Mouse (Mus musculus): ENCODE data around the gene Ak8.

GRCm38 (mm10) chr2:28848879-28849278 lies 148.9 kb downstream of the Ak8 start:
- TF ChIP-seq CTCF (IDR thresholded peaks at IDR 0.05; ENCODE audit: borderline replicate concordance, extremely low read depth, insufficient read depth, insufficient read length) (no peak), POLR2A (IDR thresholded peaks at IDR 0.05; ENCODE audit: borderline replicate concordance, extremely low read depth, insufficient read depth, insufficient read length, poor library complexity, severe bottlenecking) (no peak)
